Mouse (Mus musculus) Patski (cell line): Measurements from ENCODE around the gene Cds2. TPM values are rescaled to one million over a fixed set of nuclear protein-coding genes. Genes with fewer than 3 reads are reported as not detected.

Experiments
- ATAC-seq: fragments of 100-300 bp; one replicate; pipeline ENCODE4 v1.8.0; 2021
- CTCF ChIA-PET: fragments of 350-600 bp; sonication (Branson Sonifier 250); formaldehyde crosslinking; loops from one replicate; lab custom pipeline; 2022; ENCODE audit warnings: inconsistent platforms; lab: Charles Lee
- POLR2A ChIA-PET: fragments of 350-600 bp; sonication (Branson Sonifier 250); formaldehyde crosslinking; loops from one replicate; lab custom pipeline; 2022; ENCODE audit warnings: antibody characterized with exemption, inconsistent platforms; lab: Charles Lee
- DNase-seq: peaks from one replicate; pipeline ENCODE4 v3.0.0-alpha.2; 2011; ENCODE audit warnings: low read depth, low spot score
- H3K27me3 ChIP-seq: fragments of 371-371 bp; one replicate; pipeline ENCODE4 v1.5.1; 2021
- CTCF ChIP-seq: fragments of 100-300 bp; IDR thresholded peaks from one replicate; pipeline ENCODE4 v1.5.1; 2021
- in situ Hi-C: fragments of 300-500 bp; cut with MboI; formaldehyde crosslinking; loops from 3 replicates; pipeline ENCODE4 v1.11.1; 2018; ENCODE audit warnings: low pct_unique_long_range_greater_than_20kb, mixed read lengths
- polyA plus RNA-seq: library from polyadenylated mRNA; unstranded; gene quantifications from one replicate; pipeline ENCODE4 v1.2.3, GENCODE M21; 2021

Cds2 gene
- polyA plus RNA-seq, 1 experiment from 2014 or later = 48.0 TPM

DNA sequence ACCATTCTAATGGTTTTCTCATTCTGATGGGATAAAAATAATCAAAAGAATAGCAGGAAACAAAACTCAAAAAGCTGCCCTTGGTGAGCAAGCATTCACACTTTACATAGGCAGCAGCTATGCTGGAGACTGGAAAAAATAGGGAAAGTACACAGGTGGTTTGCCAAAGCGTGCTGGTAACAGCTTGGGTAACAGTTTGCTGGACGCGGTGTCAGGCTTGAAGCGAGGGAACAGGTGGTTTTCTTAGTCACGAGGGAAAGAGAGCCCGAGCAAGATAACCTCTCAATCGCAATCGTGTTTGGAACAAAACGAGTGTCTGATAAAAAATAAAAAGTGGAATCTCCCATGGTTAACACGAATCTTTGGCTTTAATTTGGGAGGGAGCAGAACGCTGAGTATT is 80.9 kb downstream of the Cds2 start:
- in situ Hi-C loops = no loop called here
- peaks cover 8% of the 10 kb centered on the region for H3K27me3 ChIP-seq
- ChIA-PET CTCF (no interaction called here), POLR2A (no interaction called here)
- DNase-seq (no peak), ATAC-seq (no peak)
- TF ChIP-seq CTCF = no peak

Other genes with a start within 250 kb of the Cds2 start
- 3.2 TPM for gene Rassf2, start 232.9 kb upstream of the Cds2 start, polyA plus RNA-seq
- 19.7 TPM for gene Slc23a2, start 118.0 kb upstream of the Cds2 start, polyA plus RNA-seq
- gene Tmem230, start 15.3 kb upstream of the Cds2 start, polyA plus RNA-seq = 26.9 TPM
- gene Pcna, start 9.8 kb upstream of the Cds2 start, polyA plus RNA-seq = 120 TPM
- gene Prokr2, start 122.3 kb downstream of the Cds2 start, polyA plus RNA-seq = not detected